ENCODE assay signal across 14 mouse cellular contexts in the genomic region with DNA sequence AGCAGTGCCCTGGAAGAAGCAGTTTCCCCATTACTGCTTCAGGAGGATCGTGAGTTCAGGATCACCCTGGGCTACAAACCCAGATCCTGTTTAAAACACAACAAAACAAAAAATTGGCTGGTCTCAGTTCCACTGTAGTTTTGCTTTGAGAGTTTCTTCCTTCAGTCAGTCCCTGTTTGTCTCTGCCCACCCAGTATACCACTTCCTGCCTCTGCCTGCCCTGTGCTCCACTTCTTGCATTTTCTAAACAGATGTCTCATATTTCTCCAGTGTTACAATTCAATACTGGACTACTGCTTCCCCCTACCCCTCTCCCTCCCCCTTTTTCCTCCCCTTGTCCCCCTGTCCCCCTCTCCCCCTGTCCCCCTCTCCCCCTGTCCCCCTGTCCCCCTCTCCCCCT.
DNase-seq lines count a peak whose midpoint lies in the region; ATAC-seq and TF ChIP-seq lines count a peak whose summit lies in the region.
"Had no signal": no experiment of that assay in that cellular context is flagged by ENCODE, and none has a peak within 500 bp of the region (broad histone marks: within the 10 kb centered on the region; RNA-seq: fewer than 3 reads in every experiment).

No protein-coding gene starts in this region.

- H3K4me3 ChIP-seq in intestine, postnatal 0 days (ENCODE audit: low read depth, low read length) = no peak overlapping the region
- H3K4me3 ChIP-seq: gastrocnemius, adult 2 months; heart, embryonic 13.5 days; liver, embryonic 15.5 days; midbrain, embryonic 13.5 days; neural tube, embryonic 13.5 days had no signal

- peak; percentile 77; the same call in 1 of the 2 replicates for ATAC-seq in common myeloid progenitor, adult 5-6 weeks (replicated peaks; ENCODE audit: low read depth, poor library complexity, severe bottlenecking)
- no peak for ATAC-seq in intestine, postnatal 0 days

- H3K4me2 ChIP-seq in intestine, postnatal 0 days (replicated peaks; ENCODE audit: low read depth) = no peak overlapping the region
- H3K4me2 ChIP-seq: heart, embryonic 13.5 days; hindbrain, embryonic 14.5 days; liver, embryonic 15.5 days; midbrain, embryonic 13.5 days; neural tube, embryonic 13.5 days had no signal

- no peak overlapping the region for H3K27ac ChIP-seq in intestine, postnatal 0 days (ENCODE audit: low read depth, low read length)
- H3K27ac ChIP-seq: heart, embryonic 13.5 days; hindbrain, embryonic 14.5 days; liver, embryonic 15.5 days; neural tube, embryonic 13.5 days had no signal

- WGBS in intestine, postnatal 0 days = 83% methylated on average over 1 of the region's 1 CpGs

- no peaks in the 10 kb centered on the region for H3K9me3 ChIP-seq in intestine, postnatal 0 days (ENCODE audit: control insufficient read depth)
- H3K9me3 ChIP-seq: heart, embryonic 13.5 days; liver, embryonic 15.5 days; midbrain, embryonic 13.5 days; neural tube, embryonic 13.5 days had no signal

- TF ChIP-seq CTCF in intestine, postnatal 0 days (IDR thresholded peaks at IDR 0.05; ENCODE audit: low read depth) = no peak

- no peak overlapping the region for H3K9ac ChIP-seq in intestine, postnatal 0 days (ENCODE audit: low read depth, low read length)
- H3K9ac ChIP-seq: heart, embryonic 13.5 days; hindbrain, embryonic 14.5 days; liver, embryonic 15.5 days; midbrain, embryonic 13.5 days; neural tube, embryonic 13.5 days had no signal

- H3K27me3 ChIP-seq in intestine, postnatal 0 days (replicated peaks; ENCODE audit: control insufficient read depth, insufficient read depth, low read length) = no peaks in the 10 kb centered on the region
- H3K27me3 ChIP-seq: heart, embryonic 13.5 days; liver, embryonic 15.5 days; midbrain, embryonic 13.5 days; neural tube, embryonic 13.5 days had no signal

- H3K4me1 ChIP-seq in intestine, postnatal 0 days (replicated peaks; ENCODE audit: control insufficient read depth, insufficient read depth, low read length) = no peaks in the 10 kb centered on the region
- H3K4me1 ChIP-seq: liver, embryonic 15.5 days had no signal

- no peaks in the 10 kb centered on the region for H3K36me3 ChIP-seq in intestine, postnatal 0 days (ENCODE audit: control insufficient read depth, insufficient read depth)
- H3K36me3 ChIP-seq: heart, embryonic 13.5 days; liver, embryonic 15.5 days; midbrain, embryonic 13.5 days; neural tube, embryonic 13.5 days had no signal

- DNase-seq in spleen, postnatal 36 days (ENCODE audit: low spot score in 2 of 2) = peak; percentile 1 to 11
- DNase-seq in spleen, postnatal 10 days (ENCODE audit: low spot score in 2 of 2) = no peak
- peak; percentile 7 for DNase-seq in skeletal muscle tissue, adult 2 months (ENCODE audit: low read depth, low spot score)
- no peak for DNase-seq in gastrocnemius, adult 18-20 months (ENCODE audit: low spot score)
- DNase-seq in Muller cell, postnatal 12 days (ENCODE audit: inconsistent ontology term) = no peak
- DNase-seq: cerebellum, adult 8-10 months; gastrocnemius, adult 2 months had no signal

Comparison
In these comparisons a context has a peak if more than half of its experiments do, and no peak if none do; other contexts are left out.
1. DNase-seq: peak in spleen, postnatal 36 days (2 of 2) and skeletal muscle tissue, adult 2 months (single experiment); none in spleen, postnatal 10 days (0 of 2), gastrocnemius, adult 18-20 months (single experiment) and Muller cell, postnatal 12 days (single experiment).